Mouse (Mus musculus): ENCODE results near the gene Hebp2. TPM values are rescaled to one million over a fixed set of nuclear protein-coding genes. Genes with fewer than 3 reads are reported as not detected.
"Not testable (repeated sequence)": the region's sequence is repeated elsewhere in the genome, so short reads cannot be mapped to it uniquely, and the experiment has no call there.

The Hebp2 gene
- 14.3 and 21.1 TPM in 2 replicates for polyA plus RNA-seq (2011; ENCODE audit: insufficient read depth, insufficient read length, low read depth, missing spikeins)

DNA sequence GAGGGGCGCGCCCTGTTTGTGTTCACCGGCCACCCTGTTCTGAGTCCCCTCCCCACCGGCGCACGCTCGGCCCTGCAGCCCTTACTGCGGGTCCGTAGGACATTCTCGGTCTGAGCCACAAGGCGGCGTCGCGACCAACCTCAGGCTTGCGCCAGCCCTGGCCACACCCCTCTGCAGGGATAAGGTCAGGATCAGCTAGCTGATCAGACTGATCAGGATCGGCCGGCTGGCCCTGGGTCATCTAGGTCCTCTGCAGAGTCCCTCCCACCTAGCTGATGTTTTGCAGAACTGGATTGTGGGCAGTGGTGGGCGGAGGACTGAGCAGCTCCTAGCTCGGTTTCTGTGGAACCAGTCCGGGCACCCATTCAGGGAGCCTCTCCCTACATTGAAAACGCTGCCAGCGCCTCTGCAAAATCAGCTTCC lies at the start of gene Hebp2:
TSS of gene Hebp2 (minus strand) at position 264 of the 423 bp plus-strand sequence.
- no peaks in the 10 kb centered on the region for H3K27me3 ChIP-seq (ENCODE audit: control insufficient read depth, insufficient read depth, low read length, poor library complexity, severe bottlenecking)
- TF ChIP-seq POLR2A (IDR thresholded peaks at IDR 0.05; ENCODE audit: insufficient read depth, low read length) = no peak
- 0 out of 2 replicates have a peak, but pooled peaks have one; percentile 56 for TF ChIP-seq EP300 (IDR thresholded peaks at IDR 0.05; ENCODE audit: insufficient read depth, low read depth, low read length)
- peak; percentile 82 for TF ChIP-seq CTCF (IDR thresholded peaks at IDR 0.05; ENCODE audit: low read depth, low read length)
- peak within 1 kb of the TSS; percentile 80 for H3K9ac ChIP-seq (ENCODE audit: low read depth, poor library complexity, severe bottlenecking)
- no peaks in the 10 kb centered on the region for H3K36me3 ChIP-seq (ENCODE audit: control insufficient read depth, insufficient read depth, low read length, poor library complexity, severe bottlenecking)
- H3K4me3 ChIP-seq (ENCODE audit: low read depth, low read length) = peak within 1 kb of the TSS; percentile 57
- no peaks in the 10 kb centered on the region for H3K4me1 ChIP-seq (ENCODE audit: control insufficient read depth, insufficient read depth, low read length)
- H3K9me3 ChIP-seq (replicated peaks; ENCODE audit: control insufficient read depth, insufficient read depth, low read length, poor library complexity, severe bottlenecking) = no peaks in the 10 kb centered on the region
- H3K27ac ChIP-seq (ENCODE audit: insufficient read depth, low read length) = no peak within 1 kb of the TSS

DNA sequence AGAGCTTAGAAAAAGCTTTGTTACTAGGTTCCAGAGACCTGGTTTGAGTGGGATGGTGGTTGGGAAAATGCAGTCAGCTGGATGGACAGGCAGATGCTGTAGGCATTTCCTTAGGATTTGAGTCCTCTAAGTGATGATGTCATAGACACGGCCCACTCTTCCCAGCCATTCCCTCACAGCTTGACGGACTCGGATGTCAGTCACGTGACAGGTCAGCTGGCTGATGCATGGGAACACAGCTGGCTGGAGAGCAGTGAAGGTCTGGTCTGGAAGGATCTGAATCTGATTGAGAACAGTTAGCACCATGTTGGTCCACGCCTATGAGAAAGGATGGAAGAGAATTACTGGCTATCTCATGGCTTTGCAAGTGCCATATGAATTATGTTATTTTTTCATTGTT lies 43.6 kb upstream of the Hebp2 start:
- TF ChIP-seq EP300 (IDR thresholded peaks at IDR 0.05; ENCODE audit: insufficient read depth, low read depth, low read length) (no peak), CTCF (IDR thresholded peaks at IDR 0.05; ENCODE audit: low read depth, low read length) (no peak), POLR2A (IDR thresholded peaks at IDR 0.05; ENCODE audit: insufficient read depth, low read length) (no peak)
- H3K4me3 ChIP-seq (ENCODE audit: low read depth, low read length) = no peak overlapping the region

DNA sequence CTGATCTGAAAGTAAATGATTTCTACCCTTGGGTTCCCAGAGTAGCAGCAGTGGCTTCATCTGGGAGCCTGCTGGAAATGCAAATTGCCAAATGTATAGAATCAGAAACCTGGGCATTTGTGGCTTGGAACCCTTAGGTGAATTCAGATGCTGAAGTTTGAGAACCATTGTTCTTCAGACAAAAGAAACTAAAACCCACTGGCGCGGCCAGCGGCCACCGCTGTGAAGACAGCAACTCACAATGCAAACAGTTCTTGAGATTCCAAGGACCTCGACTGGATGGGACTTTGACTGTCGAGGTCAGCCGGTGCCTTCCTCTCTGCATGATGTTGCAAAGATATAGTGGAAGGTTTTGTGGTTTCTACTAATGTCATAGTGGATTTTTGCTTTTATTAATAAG lies 38.3 kb upstream of the Hebp2 start:
- Histone ChIP-seq H3K4me1 (ENCODE audit: control insufficient read depth, insufficient read depth, low read length) (no peaks in the 10 kb centered on the region), H3K36me3 (ENCODE audit: control insufficient read depth, insufficient read depth, low read length, poor library complexity, severe bottlenecking) (no peaks in the 10 kb centered on the region), H3K9ac (ENCODE audit: low read depth, poor library complexity, severe bottlenecking) (no peak overlapping the region), H3K27me3 (ENCODE audit: control insufficient read depth, insufficient read depth, low read length, poor library complexity, severe bottlenecking) (no peaks in the 10 kb centered on the region), H3K9me3 (replicated peaks; ENCODE audit: control insufficient read depth, insufficient read depth, low read length, poor library complexity, severe bottlenecking) (no peaks in the 10 kb centered on the region), H3K4me3 (ENCODE audit: low read depth, low read length) (no peak overlapping the region), H3K27ac (ENCODE audit: insufficient read depth, low read length) (no peak overlapping the region)
- TF ChIP-seq EP300 (IDR thresholded peaks at IDR 0.05; ENCODE audit: insufficient read depth, low read depth, low read length) (peak; percentile 74), CTCF (IDR thresholded peaks at IDR 0.05; ENCODE audit: low read depth, low read length) (no peak)

More for the DNA sequence above, 43.6 kb upstream of the Hebp2 start:
- Histone ChIP-seq H3K27me3 (ENCODE audit: control insufficient read depth, insufficient read depth, low read length, poor library complexity, severe bottlenecking) (no peaks in the 10 kb centered on the region), H3K9me3 (replicated peaks; ENCODE audit: control insufficient read depth, insufficient read depth, low read length, poor library complexity, severe bottlenecking) (no peaks in the 10 kb centered on the region), H3K36me3 (ENCODE audit: control insufficient read depth, insufficient read depth, low read length, poor library complexity, severe bottlenecking) (no peaks in the 10 kb centered on the region), H3K9ac (ENCODE audit: low read depth, poor library complexity, severe bottlenecking) (no peak overlapping the region), H3K4me1 (ENCODE audit: control insufficient read depth, insufficient read depth, low read length) (no peaks in the 10 kb centered on the region), H3K27ac (ENCODE audit: insufficient read depth, low read length) (no peak overlapping the region)

DNA sequence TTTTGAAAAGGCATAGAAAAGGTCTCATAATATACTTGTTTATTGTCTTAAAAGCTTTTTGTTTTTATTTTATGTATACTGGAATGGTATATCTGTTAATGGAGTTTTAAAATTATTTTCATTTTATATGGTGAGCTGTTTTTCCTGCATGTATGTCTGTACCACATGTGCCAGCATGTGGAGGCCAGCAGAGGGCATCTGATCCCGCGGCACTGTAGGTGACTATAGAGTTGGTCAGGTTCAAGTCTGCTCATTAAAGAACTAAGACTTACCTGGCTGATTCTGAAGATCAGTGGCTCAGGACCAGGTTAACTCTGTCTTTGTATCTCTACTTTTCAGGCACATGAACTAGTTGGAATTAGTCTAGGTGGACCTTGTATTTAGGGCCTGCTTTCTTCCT lies 26.7 kb upstream of the Hebp2 start:
- Histone ChIP-seq H3K4me3 (ENCODE audit: low read depth, low read length) (no peak overlapping the region), H3K9ac (ENCODE audit: low read depth, poor library complexity, severe bottlenecking) (no peak overlapping the region), H3K27me3 (ENCODE audit: control insufficient read depth, insufficient read depth, low read length, poor library complexity, severe bottlenecking) (no peaks in the 10 kb centered on the region), H3K9me3 (replicated peaks; ENCODE audit: control insufficient read depth, insufficient read depth, low read length, poor library complexity, severe bottlenecking) (no peaks in the 10 kb centered on the region), H3K27ac (ENCODE audit: insufficient read depth, low read length) (no peak overlapping the region), H3K4me1 (ENCODE audit: control insufficient read depth, insufficient read depth, low read length) (no peaks in the 10 kb centered on the region), H3K36me3 (ENCODE audit: control insufficient read depth, insufficient read depth, low read length, poor library complexity, severe bottlenecking) (no peaks in the 10 kb centered on the region)
- TF ChIP-seq CTCF (IDR thresholded peaks at IDR 0.05; ENCODE audit: low read depth, low read length) (peak; percentile 75), EP300 (IDR thresholded peaks at IDR 0.05; ENCODE audit: insufficient read depth, low read depth, low read length) (no peak)

DNA sequence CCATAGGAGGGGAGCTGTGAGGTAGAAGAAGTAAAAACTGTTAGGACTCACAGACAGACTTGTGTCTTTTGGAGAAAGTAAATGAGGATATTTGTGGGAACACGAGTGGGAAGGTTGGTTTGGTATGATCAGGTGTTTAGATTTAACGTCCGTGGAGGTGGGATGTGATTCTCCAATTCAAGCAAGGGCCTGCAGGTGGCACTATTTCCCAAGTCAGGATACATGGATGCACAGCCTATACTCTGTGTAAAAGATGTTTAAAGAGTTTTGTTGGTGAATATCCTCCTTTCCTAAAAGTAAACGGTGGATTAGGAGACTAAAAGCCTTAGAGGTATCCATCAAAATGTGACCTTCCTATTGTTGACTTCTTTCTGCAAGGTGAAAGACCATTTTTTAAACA lies 17.1 kb upstream of the Hebp2 start:
- H3K27ac ChIP-seq (ENCODE audit: insufficient read depth, low read length) = no peak overlapping the region
- H3K4me3 ChIP-seq (ENCODE audit: low read depth, low read length) = no peak overlapping the region
- TF ChIP-seq CTCF (IDR thresholded peaks at IDR 0.05; ENCODE audit: low read depth, low read length) (peak; percentile 21), EP300 (IDR thresholded peaks at IDR 0.05; ENCODE audit: insufficient read depth, low read depth, low read length) (no peak), POLR2A (IDR thresholded peaks at IDR 0.05; ENCODE audit: insufficient read depth, low read length) (no peak)
- H3K27me3 ChIP-seq (ENCODE audit: control insufficient read depth, insufficient read depth, low read length, poor library complexity, severe bottlenecking) = no peaks in the 10 kb centered on the region
- no peaks in the 10 kb centered on the region for H3K36me3 ChIP-seq (ENCODE audit: control insufficient read depth, insufficient read depth, low read length, poor library complexity, severe bottlenecking)
- no peaks in the 10 kb centered on the region for H3K9me3 ChIP-seq (replicated peaks; ENCODE audit: control insufficient read depth, insufficient read depth, low read length, poor library complexity, severe bottlenecking)
- no peak overlapping the region for H3K9ac ChIP-seq (ENCODE audit: low read depth, poor library complexity, severe bottlenecking)
- H3K4me1 ChIP-seq (ENCODE audit: control insufficient read depth, insufficient read depth, low read length) = no peaks in the 10 kb centered on the region

DNA sequence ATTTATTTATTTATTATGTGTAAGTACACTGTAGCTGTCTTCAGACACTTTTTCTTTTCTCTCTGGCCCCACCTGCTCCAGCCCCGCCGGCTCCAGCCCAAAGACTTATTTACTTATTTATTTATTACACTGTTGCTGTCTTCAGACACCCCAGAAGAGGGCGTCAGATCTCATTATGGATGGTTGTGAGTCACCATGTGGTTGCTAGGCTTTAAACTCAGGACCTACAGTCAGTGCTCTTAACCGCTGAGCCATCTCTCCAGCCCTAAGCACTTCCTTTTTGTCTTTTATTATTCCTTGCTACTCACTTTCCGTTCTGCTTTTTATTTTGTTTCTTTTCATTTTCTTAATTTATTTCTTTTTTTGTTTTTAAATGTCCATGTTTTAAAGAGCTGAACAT lies 15.6 kb upstream of the Hebp2 start:
- no peaks in the 10 kb centered on the region for H3K9me3 ChIP-seq (replicated peaks; ENCODE audit: control insufficient read depth, insufficient read depth, low read length, poor library complexity, severe bottlenecking)
- H3K27me3 ChIP-seq (ENCODE audit: control insufficient read depth, insufficient read depth, low read length, poor library complexity, severe bottlenecking) = no peaks in the 10 kb centered on the region
- no peak overlapping the region for H3K4me3 ChIP-seq (ENCODE audit: low read depth, low read length)
- no peak overlapping the region for H3K9ac ChIP-seq (ENCODE audit: low read depth, poor library complexity, severe bottlenecking)
- TF ChIP-seq EP300 (IDR thresholded peaks at IDR 0.05; ENCODE audit: insufficient read depth, low read depth, low read length) = no peak
- TF ChIP-seq CTCF (IDR thresholded peaks at IDR 0.05; ENCODE audit: low read depth, low read length) = no peak
- no peak for TF ChIP-seq POLR2A (IDR thresholded peaks at IDR 0.05; ENCODE audit: insufficient read depth, low read length)
- no peaks in the 10 kb centered on the region for H3K36me3 ChIP-seq (ENCODE audit: control insufficient read depth, insufficient read depth, low read length, poor library complexity, severe bottlenecking)
- no peaks in the 10 kb centered on the region for H3K4me1 ChIP-seq (ENCODE audit: control insufficient read depth, insufficient read depth, low read length)
- H3K27ac ChIP-seq (ENCODE audit: insufficient read depth, low read length) = no peak overlapping the region

DNA sequence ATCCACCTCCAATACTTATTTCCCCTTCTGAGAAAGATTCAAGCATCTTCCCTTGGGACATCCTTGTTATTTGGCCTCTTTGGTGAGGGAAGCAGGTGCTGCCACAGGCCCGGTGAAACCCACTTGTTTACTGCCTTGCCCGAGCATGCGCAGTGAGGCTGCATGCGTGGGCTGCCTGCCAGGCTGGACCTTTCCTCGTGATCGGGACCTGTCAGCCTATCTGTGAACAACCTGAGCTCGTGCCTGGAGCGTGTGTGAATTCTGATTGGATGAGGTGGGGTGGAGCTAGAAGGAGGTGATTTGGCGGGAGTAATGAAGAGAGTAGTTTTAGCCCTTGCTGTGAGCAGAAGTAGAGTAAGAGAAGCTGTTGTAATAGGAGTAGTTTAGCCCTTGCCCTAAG lies 13.2 kb upstream of the Hebp2 start:
- not testable (repeated sequence) for H3K36me3 ChIP-seq (ENCODE audit: control insufficient read depth, insufficient read depth, low read length, poor library complexity, severe bottlenecking); H3K27me3 ChIP-seq (ENCODE audit: control insufficient read depth, insufficient read depth, low read length, poor library complexity, severe bottlenecking); H3K27ac ChIP-seq (ENCODE audit: insufficient read depth, low read length); H3K4me3 ChIP-seq (ENCODE audit: low read depth, low read length); H3K4me1 ChIP-seq (ENCODE audit: control insufficient read depth, insufficient read depth, low read length); H3K9ac ChIP-seq (ENCODE audit: low read depth, poor library complexity, severe bottlenecking); H3K9me3 ChIP-seq (replicated peaks; ENCODE audit: control insufficient read depth, insufficient read depth, low read length, poor library complexity, severe bottlenecking)
